Mouse (Mus musculus) MEL-GATA-1-ER (cell line): Measurements from ENCODE around the gene Hoxd8.

ENCODE experiments used
- DNase-seq: peaks from one replicate; pipeline ENCODE4 v3.0.0-alpha.2; 2012; ENCODE audit warnings: low read depth; ENCODE audit errors: extremely low read depth

Gene Hoxd8

GRCm38 (mm10) chr2:74733317-74733661, 28.9 kb downstream of the Hoxd8 start:
- no peak for DNase-seq

- no peak for DNase-seq
Measured at GRCm38 (mm10) chr2:74733765-74734164, 29.4 kb downstream of the Hoxd8 start.

GRCm38 (mm10) chr2:74734451-74734850, 30.0 kb downstream of the Hoxd8 start:
- DNase-seq = no peak

GRCm38 (mm10) chr2:74734996-74735811, 30.8 kb downstream of the Hoxd8 start:
- DNase-seq = no peak

- no peak for DNase-seq
Measured at GRCm38 (mm10) chr2:74735851-74736687, 31.7 kb downstream of the Hoxd8 start.

- DNase-seq = no peak
Measured at GRCm38 (mm10) chr2:74736688-74737577, 32.5 kb downstream of the Hoxd8 start.

- DNase-seq = no peak
Measured at GRCm38 (mm10) chr2:74737578-74738070, 33.2 kb downstream of the Hoxd8 start.

GRCm38 (mm10) chr2:74738623-74739475, 34.4 kb downstream of the Hoxd8 start:
- no peak for DNase-seq

- no peak for DNase-seq
Measured at GRCm38 (mm10) chr2:74739476-74739800, 35.0 kb downstream of the Hoxd8 start.

- DNase-seq = no peak
Measured at GRCm38 (mm10) chr2:74739869-74740268, 35.5 kb downstream of the Hoxd8 start.

GRCm38 (mm10) chr2:74740311-74741091, 36.1 kb downstream of the Hoxd8 start:
- no peak for DNase-seq

GRCm38 (mm10) chr2:74741252-74741978, 37.0 kb downstream of the Hoxd8 start:
- no peak for DNase-seq

GRCm38 (mm10) chr2:74741979-74742277, 37.5 kb downstream of the Hoxd8 start:
- no peak for DNase-seq

- DNase-seq = no peak
Measured at GRCm38 (mm10) chr2:74745540-74746297, 41.3 kb downstream of the Hoxd8 start.

GRCm38 (mm10) chr2:74746298-74746921, 42.0 kb downstream of the Hoxd8 start:
- no peak for DNase-seq

- no peak for DNase-seq
Measured at GRCm38 (mm10) chr2:74747006-74747405, 42.6 kb downstream of the Hoxd8 start.

GRCm38 (mm10) chr2:74747661-74748141, 43.3 kb downstream of the Hoxd8 start:
- no peak for DNase-seq

- DNase-seq = no peak
Measured at GRCm38 (mm10) chr2:74748436-74748995, 44.1 kb downstream of the Hoxd8 start.
